Mouse (Mus musculus) kidney, adult 2 months (tissue): ENCODE results near the gene Ifitm10.
A peak's percentile ranks its signal among the peaks of the same experiment; 100 is the strongest.

Experiments used
- CTCF ChIP-seq: fragments of 200-500 bp; conservative IDR thresholded peaks from 2 replicates; pipeline ENCODE4 v1.5.1; 2011; ENCODE audit warnings: low read depth, mild to moderate bottlenecking, control low read depth, low read length, moderate library complexity, mixed read lengths; ENCODE audit not compliant: insufficient read depth, insufficient read length
- POLR2A ChIP-seq: fragments of 200-500 bp; IDR thresholded peaks from one replicate; pipeline ENCODE4 v1.6.1; 2011; ENCODE audit warnings: low read depth, low read length, control low read depth

DNA sequence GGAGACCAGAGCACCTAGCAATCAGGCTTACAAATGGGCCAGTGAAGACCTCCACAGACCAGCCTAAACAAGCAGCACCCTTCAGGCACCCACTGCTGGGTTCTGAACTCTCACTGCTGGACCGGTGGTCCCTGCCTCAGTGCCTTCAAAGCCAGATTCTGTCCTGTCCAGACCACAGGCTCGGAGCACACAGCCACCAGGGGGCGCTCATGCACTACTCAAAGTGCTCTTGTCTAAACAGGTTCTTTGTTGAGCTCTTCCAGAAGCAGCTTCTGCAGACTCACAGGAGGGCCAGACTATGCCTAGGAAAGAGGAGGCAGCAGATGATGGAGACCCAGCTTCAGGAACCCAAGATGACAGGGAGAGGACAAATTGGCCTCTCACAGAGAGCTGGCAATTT is 39.3 kb downstream of the Ifitm10 start:
- TF ChIP-seq POLR2A, result no peak
- peak; percentile 95 for TF ChIP-seq CTCF
